Mouse (Mus musculus) heart, postnatal 0 days (tissue): Measurements from ENCODE around the gene Ebf3. TPM values are rescaled to one million over a fixed set of nuclear protein-coding genes. Genes with fewer than 3 reads are reported as not detected.

Experiments used
- ATAC-seq: fragments of 200-750 bp; cut with Nextera tagmentation; 2 replicates; pipeline ENCODE4 v1.8.0; 2017; ENCODE audit warnings: low read depth, moderate number of reproducible peaks, moderate library complexity; ENCODE audit not compliant: insufficient read depth
- DNase-seq: peaks from one replicate; pipeline ENCODE4 v3.0.0-alpha.2; 2016; ENCODE audit warnings: low spot score
- H3K27ac ChIP-seq: fragments of 300-500 bp; sonication (generic); 2 replicates; pipeline ENCODE4 v1.5.1; 2014; ENCODE audit warnings: low read depth, mild to moderate bottlenecking
- H3K27me3 ChIP-seq: fragments of 300-500 bp; sonication (generic); 2 replicates; pipeline ENCODE4 v1.6.1; 2014; ENCODE audit warnings: low read length, mixed read lengths; ENCODE audit not compliant: control insufficient read depth, insufficient read depth
- H3K36me3 ChIP-seq: fragments of 300-500 bp; sonication (generic); replicated peaks from 2 replicates; pipeline ENCODE4 v1.6.1; 2014; ENCODE audit warnings: low read length, mixed read lengths; ENCODE audit not compliant: control insufficient read depth, insufficient read depth
- H3K4me1 ChIP-seq: fragments of 300-500 bp; sonication (generic); 2 replicates; pipeline ENCODE4 v1.6.1; 2014; ENCODE audit warnings: antibody characterized with exemption; ENCODE audit not compliant: control insufficient read depth, insufficient read depth
- H3K4me2 ChIP-seq: fragments of 300-500 bp; sonication (generic); 2 replicates; pipeline ENCODE4 v1.6.1; 2014; ENCODE audit warnings: low read depth, mild to moderate bottlenecking, low read length, moderate library complexity
- H3K4me3 ChIP-seq: fragments of 300-500 bp; sonication (generic); 2 replicates; pipeline ENCODE4 v1.5.1; 2014; ENCODE audit warnings: low read depth, low read length
- H3K9ac ChIP-seq: fragments of 300-500 bp; sonication (generic); replicated peaks from 2 replicates; pipeline ENCODE4 v1.6.1; 2014; ENCODE audit warnings: low read depth, low read length, mixed read lengths
- H3K9me3 ChIP-seq: fragments of 300-500 bp; sonication (generic); replicated peaks from 2 replicates; pipeline ENCODE4 v1.6.1; 2016; ENCODE audit warnings: low read length; ENCODE audit not compliant: control insufficient read depth
- CTCF ChIP-seq: IDR thresholded peaks from 2 replicates; pipeline ENCODE4 v1.5.1; 2016; ENCODE audit warnings: antibody characterized with exemption, control low read depth, low read depth
- EP300 ChIP-seq: IDR thresholded peaks from 2 replicates; pipeline ENCODE4 v1.6.1; 2016; ENCODE audit warnings: antibody characterized with exemption, low read depth
- WGBS: fragments of 180-500 bp; shearing (Covaris S2); extraction: QIAGEN DNeasy Blood & Tissue Kit; methylation state at CpG from one replicate; pipeline ENCODE4 v1.1.7; 2014; 5-methylcytosine and 5-hydroxymethylcytosine counted together
- polyA plus RNA-seq: library from polyadenylated mRNA; unstranded; fragments of >200 nt; fragmentation: Nextera tagmentation; extraction: Ambion mirVana; gene quantifications from 2 replicates; pipeline ENCODE4 v1.2.1, GENCODE M21; 2015
- total RNA-seq: library from RNA; depleted of rRNA; stranded (reverse); fragments of >200 nt; gene quantifications from 2 replicates; pipeline ENCODE4 v1.2.3, GENCODE M21; 2014; ENCODE audit warnings: low replicate concordance

Gene Ebf3
- total and polyA plus RNA-seq, 2 experiments from 2014 or later: 1.1 to 3.7 TPM

DNA sequence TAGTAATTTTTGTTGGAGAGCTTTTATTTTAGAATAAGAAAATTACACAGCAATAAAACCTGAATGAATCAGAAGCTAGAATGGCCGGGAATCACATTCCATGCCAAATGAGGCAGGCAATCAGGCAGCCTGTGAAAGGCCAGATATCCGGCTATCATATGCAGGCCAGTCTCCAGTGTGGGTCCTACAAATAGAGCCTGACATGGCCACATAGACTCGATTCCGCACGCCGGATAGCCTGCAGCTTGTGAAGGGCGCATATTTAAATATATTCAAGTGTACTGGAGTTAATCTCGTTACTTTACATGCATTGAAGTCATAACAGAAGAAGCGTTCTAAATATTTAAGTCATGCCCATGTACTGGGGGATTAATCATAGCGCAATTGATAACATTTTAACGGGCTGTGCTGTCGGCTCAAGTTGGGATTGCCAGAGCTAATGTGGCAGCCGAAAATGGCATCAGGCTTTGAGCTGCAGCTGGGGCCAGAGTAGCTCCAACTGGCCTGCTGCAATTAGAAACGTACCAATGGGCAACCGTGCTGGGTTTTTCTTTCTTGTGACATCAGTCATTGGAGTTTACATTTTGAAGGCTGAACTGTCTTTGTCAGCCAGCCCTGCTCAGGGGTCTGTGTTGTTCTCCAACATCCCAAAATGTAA is 104.4 kb downstream of the Ebf3 start:
- Histone ChIP-seq H3K9ac (no peak overlapping the region), H3K36me3 (no peaks in the 10 kb centered on the region), H3K9me3 (no peaks in the 10 kb centered on the region), H3K27ac (no peak overlapping the region), H3K27me3 (no peaks in the 10 kb centered on the region), H3K4me3 (no peak overlapping the region), H3K4me1 (no peaks in the 10 kb centered on the region), H3K4me2 (no peak overlapping the region)
- ATAC-seq (no peak), DNase-seq (no peak)
- no peak for TF ChIP-seq CTCF
- TF ChIP-seq EP300: no peak
- 56% methylated on average over 15 of the region's 15 CpGs for WGBS

DNA sequence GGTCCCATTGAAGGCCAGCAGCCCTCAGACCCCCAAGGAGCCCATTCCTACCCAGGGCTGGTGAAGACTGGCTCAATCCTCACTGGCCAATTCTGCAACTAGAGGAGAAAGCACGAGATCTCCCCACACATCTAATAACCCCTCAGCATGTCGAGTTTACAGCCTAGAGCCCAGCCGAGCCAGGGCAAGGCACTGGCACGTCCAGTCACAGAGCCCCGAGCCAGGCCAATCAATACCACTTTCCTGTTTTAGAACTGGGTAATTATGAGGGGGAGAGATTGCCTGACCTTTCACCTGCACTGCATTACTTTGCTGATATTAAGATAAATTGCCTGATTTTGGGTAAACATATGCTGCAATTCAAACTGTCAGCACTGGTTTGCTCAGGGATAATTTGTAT is 105.7 kb downstream of the Ebf3 start:
- Histone ChIP-seq H3K4me3 (no peak overlapping the region), H3K4me1 (no peaks in the 10 kb centered on the region), H3K9ac (no peak overlapping the region), H3K9me3 (no peaks in the 10 kb centered on the region), H3K36me3 (no peaks in the 10 kb centered on the region), H3K27me3 (no peaks in the 10 kb centered on the region), H3K4me2 (no peak overlapping the region), H3K27ac (no peak overlapping the region)
- no peak for ATAC-seq
- no peak for DNase-seq
- WGBS: 76% methylated on average over 5 of the region's 5 CpGs
- TF ChIP-seq EP300: no peak
- TF ChIP-seq CTCF: no peak

DNA sequence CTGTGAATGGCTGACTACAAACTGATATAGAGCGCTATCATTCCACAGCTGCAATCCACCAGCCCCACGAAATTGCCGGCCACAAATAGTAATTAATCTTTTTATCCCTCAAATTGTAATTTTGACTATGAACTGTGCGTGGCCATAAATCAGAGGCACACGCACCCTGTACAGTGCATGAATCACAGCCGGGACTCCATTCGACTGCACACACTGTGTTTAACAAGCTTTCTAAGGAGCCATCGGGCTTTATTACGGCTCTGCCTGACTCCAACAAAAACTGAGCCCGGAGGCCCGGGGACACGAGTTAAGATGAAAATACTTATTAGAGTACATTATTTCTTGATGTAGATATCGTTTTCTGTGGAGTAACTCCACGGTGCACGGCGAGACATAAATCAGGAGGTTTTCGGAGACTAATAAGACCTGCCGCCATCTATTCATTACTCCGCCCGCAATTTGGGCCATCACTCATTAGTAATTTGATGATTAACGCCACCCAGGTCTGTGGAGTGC is 107.4 kb downstream of the Ebf3 start:
- DNase-seq (no peak), ATAC-seq (no peak)
- Histone ChIP-seq H3K9ac (no peak overlapping the region), H3K4me1 (no peaks in the 10 kb centered on the region), H3K27ac (no peak overlapping the region), H3K36me3 (no peaks in the 10 kb centered on the region), H3K4me2 (no peak overlapping the region), H3K4me3 (no peak overlapping the region), H3K9me3 (no peaks in the 10 kb centered on the region), H3K27me3 (no peaks in the 10 kb centered on the region)
- 89% methylated on average over 21 of the region's 21 CpGs for WGBS
- TF ChIP-seq CTCF (no peak), EP300 (no peak)

DNA sequence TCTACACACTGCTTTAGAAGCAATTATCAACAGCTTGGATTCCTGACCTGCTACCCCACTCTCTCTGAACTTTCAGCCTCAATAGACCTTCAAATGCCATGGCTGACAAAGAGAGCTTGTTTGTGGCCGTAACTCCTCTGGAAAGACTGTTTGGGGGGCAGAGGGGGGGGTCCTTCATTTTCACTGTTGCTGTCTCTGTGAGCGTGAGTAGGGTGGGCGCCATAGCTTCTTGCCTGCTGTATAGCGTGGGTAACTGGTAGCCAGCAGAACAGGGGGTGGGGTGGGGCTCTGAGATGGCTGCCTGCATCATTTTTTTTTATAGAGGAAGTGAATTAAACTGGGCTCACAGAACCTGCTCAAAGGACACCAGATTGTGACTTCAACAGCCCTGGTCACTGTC is 114.7 kb downstream of the Ebf3 start:
- Histone ChIP-seq H3K9me3 (no peaks in the 10 kb centered on the region), H3K9ac (no peak overlapping the region), H3K36me3 (peaks cover 4% of the 10 kb centered on the region; the same call in 1 of the 2 replicates), H3K27me3 (no peaks in the 10 kb centered on the region), H3K4me3 (no peak overlapping the region), H3K4me2 (no peak overlapping the region), H3K27ac (no peak overlapping the region), H3K4me1 (no peaks in the 10 kb centered on the region)
- no peak for DNase-seq
- no peak for ATAC-seq
- WGBS: 92% methylated on average over 4 of the region's 4 CpGs
- no peak for TF ChIP-seq CTCF
- no peak for TF ChIP-seq EP300

DNA sequence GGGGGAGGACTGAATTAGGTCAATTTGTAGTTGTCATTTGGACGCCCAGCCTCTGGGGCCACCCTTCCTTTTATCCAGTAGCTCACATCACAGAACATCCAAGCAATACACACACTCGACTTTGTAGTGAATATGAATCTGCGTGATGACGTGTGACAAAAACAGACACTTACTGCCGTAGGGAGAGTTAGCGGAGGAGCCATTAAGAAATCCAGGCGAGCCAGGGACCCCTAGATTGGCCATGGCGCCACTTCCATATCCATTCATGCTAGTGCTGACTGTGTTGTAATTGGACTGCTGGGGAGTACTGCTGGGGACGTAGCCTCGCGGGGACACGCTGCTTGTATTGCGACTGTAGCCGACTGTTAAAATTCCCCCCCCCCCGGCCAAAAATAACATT is 115.3 kb downstream of the Ebf3 start:
- Histone ChIP-seq H3K4me2 (no peak overlapping the region), H3K27me3 (no peaks in the 10 kb centered on the region), H3K27ac (no peak overlapping the region), H3K36me3 (peaks cover 4% of the 10 kb centered on the region; the same call in 1 of the 2 replicates), H3K4me1 (no peaks in the 10 kb centered on the region), H3K4me3 (no peak overlapping the region), H3K9me3 (no peaks in the 10 kb centered on the region), H3K9ac (no peak overlapping the region)
- ATAC-seq (no peak), DNase-seq (no peak)
- 76% methylated on average over 15 of the region's 15 CpGs for WGBS
- TF ChIP-seq EP300 (no peak), CTCF (no peak)
